Mouse (Mus musculus) neural tube, embryonic 11.5 days (tissue): Measurements from ENCODE around the gene Gm2564. TPM values are rescaled to one million over a fixed set of nuclear protein-coding genes. Genes with fewer than 3 reads are reported as not detected.
"Not testable (repeated sequence)": the region's sequence is repeated elsewhere in the genome, so short reads cannot be mapped to it uniquely, and the experiment has no call there.

Experiments used
- ATAC-seq: fragments of 200-750 bp; cut with Nextera tagmentation; 2 replicates; pipeline ENCODE4 v1.8.0; 2017; ENCODE audit warnings: moderate number of reproducible peaks, mild to moderate bottlenecking, moderate TSS enrichment, moderate library complexity; ENCODE audit not compliant: insufficient read depth, low FRiP score, low TSS enrichment
- DNase-seq: peaks from one replicate; pipeline ENCODE4 v3.0.0-alpha.2; 2015; ENCODE audit warnings: low spot score
- H3K27ac ChIP-seq: fragments of 300-500 bp; sonication (generic); 2 replicates; pipeline ENCODE4 v1.5.1; 2014; ENCODE audit warnings: low read depth, mild to moderate bottlenecking, low read length
- H3K27me3 ChIP-seq: fragments of 300-500 bp; sonication (generic); 2 replicates; pipeline ENCODE4 v1.6.1; 2014; ENCODE audit warnings: mild to moderate bottlenecking, low read length, mixed read lengths; ENCODE audit not compliant: control insufficient read depth, insufficient read depth
- H3K36me3 ChIP-seq: fragments of 300-500 bp; sonication (generic); 2 replicates; pipeline ENCODE4 v1.6.1; 2014; ENCODE audit warnings: mild to moderate bottlenecking, low read length, moderate library complexity, mixed read lengths; ENCODE audit not compliant: control insufficient read depth, insufficient read depth
- H3K4me1 ChIP-seq: fragments of 300-500 bp; sonication (generic); 2 replicates; pipeline ENCODE4 v1.6.1; 2014; ENCODE audit warnings: low read length, mixed read lengths; ENCODE audit not compliant: control insufficient read depth, insufficient read depth
- H3K4me2 ChIP-seq: fragments of 300-500 bp; sonication (generic); 2 replicates; pipeline ENCODE4 v1.6.1; 2014; ENCODE audit warnings: low read depth, mild to moderate bottlenecking, moderate library complexity
- H3K4me3 ChIP-seq: fragments of 300-500 bp; sonication (generic); 2 replicates; pipeline ENCODE4 v1.5.1; 2014; ENCODE audit warnings: low read depth, low read length
- H3K9ac ChIP-seq: fragments of 300-500 bp; sonication (generic); 2 replicates; pipeline ENCODE4 v1.6.1; 2014; ENCODE audit warnings: mild to moderate bottlenecking, low read length
- H3K9me3 ChIP-seq: fragments of 300-500 bp; sonication (generic); 2 replicates; pipeline ENCODE4 v1.6.1; 2016; ENCODE audit warnings: low read length; ENCODE audit not compliant: control insufficient read depth
- WGBS: fragments of 180-500 bp; shearing (Covaris S2); extraction: QIAGEN DNeasy Blood & Tissue Kit; methylation state at CpG from one replicate; pipeline ENCODE4 v1.1.7; 2014; 5-methylcytosine and 5-hydroxymethylcytosine counted together
- polyA plus RNA-seq: library from polyadenylated mRNA; unstranded; fragments of >200 nt; fragmentation: Nextera tagmentation; extraction: Ambion mirVana; gene quantifications from 2 replicates; pipeline ENCODE4 v1.2.1, GENCODE M21; 2014

Gm2564 gene
- not detected in 2 replicates for polyA plus RNA-seq

GRCm38 (mm10) chr4:42629419-42629818, at the start of gene Gm2564:
Gm2564 (plus strand) TSS chr4:42629719.
- H3K4me2 ChIP-seq, H3K9ac ChIP-seq, H3K36me3 ChIP-seq, ATAC-seq, H3K27me3 ChIP-seq, H3K27ac ChIP-seq, H3K9me3 ChIP-seq, DNase-seq, H3K4me3 ChIP-seq, H3K4me1 ChIP-seq: not testable (repeated sequence)
- no CpG with 5 or more reads among the region's 8 CpGs for WGBS

- ATAC-seq, H3K4me2 ChIP-seq, H3K9ac ChIP-seq, DNase-seq, H3K36me3 ChIP-seq, H3K9me3 ChIP-seq, H3K4me3 ChIP-seq, H3K4me1 ChIP-seq, H3K27ac ChIP-seq, H3K27me3 ChIP-seq: not testable (repeated sequence)
- WGBS = no CpG with 5 or more reads among the region's 5 CpGs
These were observed 17.6 kb upstream of the Gm2564 start, which contains the start of gene Gm10591 for GRCm38 (mm10) chr4:42611895-42612294. Gm10591 (plus strand) TSS chr4:42612195.

DNA sequence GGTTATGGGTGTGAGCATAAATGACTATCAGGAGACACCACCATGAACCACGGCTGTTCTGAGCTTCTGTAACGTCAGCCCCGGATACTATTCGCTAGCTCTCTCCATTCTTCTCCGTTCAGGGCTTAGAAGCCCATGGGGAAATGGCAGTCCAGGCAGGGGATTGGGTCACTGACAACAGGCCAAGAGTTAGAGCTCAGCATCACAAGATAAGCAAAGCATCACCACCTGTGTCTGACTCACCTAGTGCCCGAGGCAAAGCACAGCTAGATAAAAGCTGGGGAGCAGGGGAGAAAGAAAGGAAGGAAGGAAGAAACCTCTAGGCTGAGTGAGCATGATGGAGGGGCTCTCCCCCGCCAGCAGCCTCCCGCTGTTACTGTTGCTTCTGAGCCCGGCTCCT, 25.4 kb downstream of the Gm2564 start, which contains the start of gene Ccl27b:
Gene Ccl27b (plus strand): TSS at position 301 of the 400 bp plus-strand sequence.
- not testable (repeated sequence) for DNase-seq, ATAC-seq, H3K4me2 ChIP-seq, H3K27ac ChIP-seq, H3K4me1 ChIP-seq, H3K4me3 ChIP-seq, H3K36me3 ChIP-seq, H3K9ac ChIP-seq, H3K27me3 ChIP-seq, H3K9me3 ChIP-seq
- no CpG with 5 or more reads among the region's 9 CpGs for WGBS

GRCm38 (mm10) chr4:42661793-42662192, 32.3 kb downstream of the Gm2564 start, which contains the start of gene Il11ra2:
Il11ra2 (minus strand) TSS chr4:42661893.
- not testable (repeated sequence) for ATAC-seq, DNase-seq, H3K36me3 ChIP-seq, H3K27me3 ChIP-seq, H3K4me1 ChIP-seq, H3K9me3 ChIP-seq, H3K9ac ChIP-seq, H3K27ac ChIP-seq, H3K4me2 ChIP-seq, H3K4me3 ChIP-seq
- no CpG with 5 or more reads among the region's 3 CpGs for WGBS

DNA sequence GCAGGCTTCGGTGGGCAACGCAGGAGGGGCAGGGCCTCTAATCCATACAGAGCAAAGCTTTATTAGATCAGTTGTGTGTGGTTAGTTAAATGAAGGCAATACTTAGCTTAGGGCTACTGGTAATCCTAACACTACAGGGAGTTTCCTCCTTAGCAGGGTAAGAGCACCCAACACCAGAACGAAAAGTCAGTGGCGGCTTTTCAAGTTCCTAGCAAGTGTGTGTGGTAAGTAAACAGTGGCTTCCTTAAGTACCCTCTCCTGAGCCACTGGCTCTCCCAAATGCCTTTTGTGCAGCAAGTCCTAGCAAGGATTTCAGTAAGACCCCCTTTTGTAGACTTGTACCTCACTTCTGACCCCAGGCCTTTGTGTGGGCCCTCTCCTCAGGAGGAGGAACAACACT, 45.9 kb downstream of the Gm2564 start:
- H3K27me3 ChIP-seq, H3K4me2 ChIP-seq, H3K27ac ChIP-seq, H3K36me3 ChIP-seq, H3K4me3 ChIP-seq, ATAC-seq, H3K9ac ChIP-seq, DNase-seq, H3K9me3 ChIP-seq, H3K4me1 ChIP-seq: not testable (repeated sequence)
- no CpG with 5 or more reads among the region's 4 CpGs for WGBS

GRCm38 (mm10) chr4:42679365-42679764, 49.8 kb downstream of the Gm2564 start:
- H3K9me3 ChIP-seq, H3K27ac ChIP-seq, H3K9ac ChIP-seq, H3K4me1 ChIP-seq, H3K36me3 ChIP-seq, H3K27me3 ChIP-seq, H3K4me3 ChIP-seq, H3K4me2 ChIP-seq, ATAC-seq, DNase-seq: not testable (repeated sequence)
- no CpG with 5 or more reads among the region's 7 CpGs for WGBS

- H3K4me3 ChIP-seq, H3K9me3 ChIP-seq, H3K27ac ChIP-seq, H3K4me2 ChIP-seq, H3K36me3 ChIP-seq, DNase-seq, H3K4me1 ChIP-seq, H3K27me3 ChIP-seq, H3K9ac ChIP-seq: not testable (repeated sequence)
- peak; percentile 78 for ATAC-seq
- WGBS = no CpG with 5 or more reads among the region's 32 CpGs
These were observed 51.1 kb downstream of the Gm2564 start for GRCm38 (mm10) chr4:42680374-42681356.
